Mouse (Mus musculus) thymus, postnatal 0 days (tissue): ENCODE measurements around the gene Pex16. TPM values are rescaled to one million over a fixed set of nuclear protein-coding genes. Genes with fewer than 3 reads are reported as not detected.
A peak's percentile ranks its signal among the peaks of the same experiment; 100 is the strongest.

Experiments used
- DNase-seq: peaks from one replicate; pipeline ENCODE4 v3.0.0-alpha.2; 2015; ENCODE audit warnings: low spot score
- polyA plus RNA-seq: library from polyadenylated mRNA; unstranded; fragments of >200 nt; fragmentation: Nextera tagmentation; extraction: Ambion mirVana; gene quantifications from 2 replicates; pipeline ENCODE4 v1.2.1, GENCODE M21; 2015

The Pex16 gene
- 40.8 and 43.9 TPM in 2 replicates for polyA plus RNA-seq

- DNase-seq, result peak; percentile 64
Measured at GRCm38 (mm10) chr2:92374514-92374913, at the start of gene Pex16, which contains the start of gene Large2. Gene Pex16, plus strand, starts transcription at chr2:92374676. Gene Large2, minus strand, starts transcription at chr2:92374869.

DNA sequence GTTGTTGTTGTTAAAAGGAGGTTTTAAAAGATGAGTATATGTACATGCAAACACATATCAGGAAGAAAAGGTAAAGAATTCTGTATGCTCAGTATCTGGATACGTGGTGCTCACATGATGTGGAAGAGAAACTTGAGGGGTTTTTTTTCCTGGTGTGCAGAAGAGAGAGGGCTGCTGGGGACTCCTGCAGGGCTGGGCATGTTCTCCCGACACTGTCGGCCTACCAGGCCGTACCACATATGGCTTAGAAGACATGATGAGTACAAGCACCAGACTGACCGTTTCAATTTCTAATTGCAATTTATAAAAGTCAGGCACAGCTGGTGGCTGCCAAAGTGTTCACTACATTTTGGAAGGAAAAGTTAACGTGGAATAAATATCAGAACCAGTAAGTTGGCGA is 48.8 kb upstream of the Pex16 start:
- DNase-seq, result no peak

DNA sequence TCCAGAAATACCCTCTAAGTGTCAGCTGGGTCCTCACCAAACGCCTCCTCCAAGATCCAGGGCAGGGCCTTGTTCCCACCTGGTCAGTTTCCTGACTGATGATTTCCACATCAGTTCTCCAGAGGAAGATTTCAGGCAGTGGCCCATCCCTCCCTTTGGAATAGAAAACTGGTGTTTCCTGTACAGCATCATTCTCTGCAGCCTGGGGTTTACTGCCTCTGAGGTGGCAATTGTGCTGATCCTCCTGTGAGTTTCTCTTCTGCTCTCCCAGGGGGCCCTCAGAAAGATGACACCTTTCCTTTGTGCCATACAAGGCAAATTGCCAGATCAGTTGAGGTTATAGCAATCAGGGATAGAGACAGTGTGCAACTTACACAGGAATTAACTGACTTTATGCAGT is 48.3 kb upstream of the Pex16 start:
- DNase-seq, result no peak

DNA sequence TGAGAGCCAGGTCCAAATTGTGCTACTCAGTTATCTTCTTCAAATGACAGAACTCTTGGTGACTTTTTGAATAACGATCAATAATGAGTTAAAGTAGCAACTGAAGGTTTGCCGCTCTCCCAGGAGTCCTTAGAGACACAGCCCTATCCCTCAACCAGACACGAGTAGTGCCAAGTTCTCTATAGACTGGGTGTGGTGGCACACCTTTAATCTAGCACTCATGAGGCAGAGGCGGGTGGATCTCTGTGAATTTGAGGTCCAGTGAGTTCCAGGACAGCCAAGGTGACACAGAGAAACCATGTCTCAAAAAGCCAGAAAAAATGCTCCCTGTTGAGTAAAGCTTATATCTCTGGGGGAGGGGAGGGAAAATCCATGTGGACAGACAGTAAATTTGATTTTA is 46.9 kb upstream of the Pex16 start:
- DNase-seq, result no peak

DNA sequence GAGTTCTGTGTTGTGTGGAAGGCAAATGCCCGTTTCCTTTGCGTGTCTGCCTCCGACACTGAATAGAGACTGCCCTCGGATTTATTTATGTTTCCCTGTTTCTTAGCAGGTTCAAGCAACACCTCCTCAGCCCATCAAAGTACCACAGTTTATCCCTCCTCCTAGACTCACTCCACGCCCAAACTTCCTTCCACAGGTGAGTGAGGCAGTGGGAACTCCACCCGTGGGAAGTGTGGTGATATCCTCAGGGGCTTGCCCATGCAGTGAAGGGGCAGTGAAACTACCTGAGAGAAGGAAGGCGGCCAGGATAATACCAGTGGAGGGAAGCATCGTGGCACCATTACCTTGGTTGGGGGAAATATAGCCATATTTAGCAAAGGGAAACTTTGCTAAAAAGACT is 46.3 kb upstream of the Pex16 start:
- DNase-seq, result no peak

GRCm38 (mm10) chr2:92330840-92331239 is 43.6 kb upstream of the Pex16 start:
- DNase-seq, result peak; percentile 64

DNA sequence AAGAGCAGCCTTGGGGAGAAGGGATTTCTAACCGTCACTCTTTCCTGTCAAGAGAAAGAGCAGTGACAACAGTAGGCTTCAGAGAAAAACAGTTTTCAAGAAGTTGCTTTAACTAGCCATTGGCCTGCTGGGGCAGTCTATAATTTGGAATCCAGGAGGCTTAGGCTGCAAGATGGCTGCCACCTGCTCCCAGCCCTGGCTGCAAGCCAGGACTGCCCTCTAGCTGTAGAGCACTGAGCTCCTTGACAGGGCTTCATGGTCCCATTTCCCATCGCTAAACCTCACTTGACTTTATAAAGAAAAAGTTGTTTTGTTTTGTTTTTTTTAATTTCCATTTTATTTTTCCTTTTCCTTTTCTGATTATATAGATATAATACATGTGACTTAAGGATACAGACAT is 43.1 kb upstream of the Pex16 start:
- DNase-seq, result no peak

DNA sequence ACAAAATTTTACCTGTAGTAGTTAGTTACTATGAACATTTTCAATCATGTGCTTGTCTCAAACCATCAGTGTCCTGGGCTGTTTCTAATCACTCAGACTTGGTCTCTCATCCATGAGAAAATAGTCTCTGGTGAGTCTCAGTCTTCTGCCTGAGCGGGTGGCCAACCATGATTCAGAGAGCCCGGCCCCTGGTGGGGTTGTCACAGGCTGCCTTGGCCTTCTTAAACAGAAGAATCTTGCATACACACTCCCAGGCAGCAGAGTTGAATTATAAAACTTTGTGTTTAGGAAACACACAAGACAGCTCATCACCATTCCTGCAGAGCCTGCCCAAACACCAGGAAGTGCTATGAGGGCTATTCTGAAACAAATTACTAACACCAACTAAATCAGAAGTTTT is 42.6 kb upstream of the Pex16 start:
- no peak for DNase-seq

DNA sequence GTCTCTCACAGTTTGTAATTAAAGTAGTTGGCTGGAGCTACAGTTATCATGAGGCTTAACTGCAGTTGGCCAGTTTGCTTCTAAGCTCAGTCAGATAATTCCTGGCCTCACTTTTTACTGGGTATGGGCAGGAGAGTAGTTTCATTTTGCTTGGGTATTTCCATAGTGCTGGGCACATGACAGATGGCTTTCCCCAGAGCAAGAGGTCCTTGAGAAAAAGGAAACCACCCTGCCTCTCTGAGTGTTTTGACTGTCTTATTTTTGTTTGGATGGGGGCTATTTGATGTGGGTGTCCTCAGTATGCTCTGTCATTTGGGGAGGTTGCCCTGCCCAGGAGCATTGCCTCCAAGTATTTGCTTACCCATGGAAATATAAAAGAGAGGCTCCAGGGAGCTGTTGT is 32.1 kb upstream of the Pex16 start:
- no peak for DNase-seq

GRCm38 (mm10) chr2:92347191-92347590 is 27.3 kb upstream of the Pex16 start:
- DNase-seq, result no peak

DNA sequence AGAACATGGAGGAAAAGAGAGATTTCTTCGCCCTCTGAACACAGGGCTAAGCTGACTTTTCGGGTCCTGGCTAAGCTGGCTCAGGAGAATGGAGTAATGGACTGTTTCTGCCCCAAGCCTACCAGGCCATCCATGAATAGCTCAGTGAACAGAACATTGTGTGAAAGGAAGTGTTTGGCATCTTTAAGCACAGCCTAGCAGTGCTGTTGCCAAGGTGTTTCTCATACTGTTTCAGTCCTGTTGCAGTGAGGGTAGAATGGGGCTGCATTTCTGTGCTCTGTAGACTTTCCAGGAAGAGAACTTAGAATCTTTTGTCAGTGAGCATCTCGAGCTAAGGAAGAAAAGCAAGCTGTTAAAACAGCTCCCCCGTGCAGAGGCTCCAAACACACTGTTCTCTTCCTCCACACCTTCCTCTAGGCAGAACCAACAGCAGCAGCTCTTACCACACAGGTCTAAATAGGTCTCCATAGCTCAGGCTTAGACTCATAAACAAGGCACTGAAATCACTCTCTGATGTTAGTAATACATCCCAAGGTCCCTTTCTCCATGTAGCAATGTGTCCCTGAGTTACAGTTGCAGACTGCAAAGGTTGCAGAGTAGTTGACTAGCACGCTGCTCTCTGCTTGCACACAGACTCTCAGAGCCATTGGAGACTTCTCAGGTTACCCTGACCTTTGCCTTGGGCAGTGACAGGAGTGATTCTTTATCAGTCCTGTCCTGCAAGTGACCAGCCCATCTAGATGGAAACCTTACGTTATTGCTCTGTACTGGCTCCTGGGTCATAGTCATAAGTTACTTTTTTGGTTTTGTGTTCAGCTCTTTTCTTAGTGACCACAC is 24.7 kb upstream of the Pex16 start:
- DNase-seq, result no peak

GRCm38 (mm10) chr2:92350686-92351085 is 23.8 kb upstream of the Pex16 start:
- DNase-seq, result no peak

- DNase-seq, result no peak
Measured at GRCm38 (mm10) chr2:92353402-92353801, 21.1 kb upstream of the Pex16 start.

- DNase-seq, result no peak
Measured at GRCm38 (mm10) chr2:92354224-92354623, 20.3 kb upstream of the Pex16 start.

- DNase-seq, result no peak
Measured at GRCm38 (mm10) chr2:92359301-92359700, 15.2 kb upstream of the Pex16 start.

DNA sequence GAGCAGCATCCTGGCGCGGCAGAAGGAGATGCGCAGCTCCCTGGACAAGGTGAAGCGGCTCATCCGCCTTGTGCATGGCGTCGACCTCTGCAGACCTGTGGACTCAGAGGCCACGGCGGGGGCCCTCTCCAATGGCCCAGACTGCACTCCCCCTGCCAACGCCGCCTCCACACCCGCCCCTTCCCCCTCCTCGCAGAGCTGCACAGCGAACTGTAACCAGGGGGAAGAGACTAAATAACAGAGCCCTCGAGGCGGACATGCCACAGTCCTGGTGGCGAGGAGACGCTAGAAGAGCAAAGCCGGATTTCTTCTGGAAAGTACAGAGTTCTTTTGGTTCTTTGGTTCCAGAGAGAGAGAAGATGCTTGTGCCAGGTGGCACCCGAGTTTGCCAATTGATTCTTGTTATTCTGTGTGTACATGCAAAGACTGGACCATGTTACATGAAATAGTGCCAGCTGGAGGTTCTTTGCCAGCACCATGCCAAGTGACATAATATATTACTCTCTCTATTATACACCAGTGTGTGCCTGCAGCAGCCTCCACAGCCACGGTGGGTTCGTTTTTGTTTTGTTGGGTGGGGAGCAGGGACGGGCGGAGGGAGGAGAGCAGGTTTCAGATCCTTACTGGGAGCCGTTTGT is 14.2 kb upstream of the Pex16 start:
- DNase-seq, result no peak

DNA sequence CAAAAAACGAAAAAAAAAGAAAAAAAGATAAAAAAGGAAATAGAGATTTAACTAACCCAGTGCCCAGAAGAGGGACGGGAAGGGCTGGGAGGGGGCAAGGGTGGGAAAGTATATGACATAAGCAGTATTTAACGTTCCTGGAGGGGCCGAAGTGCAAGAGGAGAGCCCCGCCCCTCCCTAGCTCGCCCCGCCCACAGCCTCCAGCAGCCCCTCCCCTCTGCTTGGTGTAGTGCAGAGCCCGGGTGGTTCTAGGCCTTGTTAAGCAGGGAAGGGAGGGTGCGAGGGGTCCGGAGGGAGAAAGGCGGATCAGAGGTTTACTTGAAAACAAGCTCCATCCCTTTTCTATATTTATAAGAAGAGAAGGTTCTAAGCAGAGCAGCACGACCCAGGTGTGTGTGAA is 13.6 kb upstream of the Pex16 start:
- DNase-seq, result no peak

DNA sequence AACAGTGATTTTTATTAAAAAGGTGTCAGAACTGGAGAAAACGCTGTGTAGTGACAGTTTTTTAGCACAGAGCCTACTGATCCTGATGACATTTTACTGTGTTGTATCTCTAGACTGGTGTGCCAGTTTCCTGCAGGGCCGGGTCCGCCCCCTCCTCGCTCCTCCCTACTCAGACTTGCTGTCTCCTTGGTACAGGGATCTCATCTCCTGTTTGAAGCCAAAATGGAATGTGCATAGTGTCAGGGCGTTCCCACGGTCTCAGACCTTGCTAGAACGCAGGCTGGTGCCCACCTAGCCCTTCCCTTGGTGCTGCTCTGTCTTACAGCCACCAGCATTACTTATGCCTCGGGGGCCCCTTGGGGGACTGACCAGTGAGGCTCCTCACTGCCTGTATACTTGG is 12.7 kb upstream of the Pex16 start:
- no peak for DNase-seq

DNA sequence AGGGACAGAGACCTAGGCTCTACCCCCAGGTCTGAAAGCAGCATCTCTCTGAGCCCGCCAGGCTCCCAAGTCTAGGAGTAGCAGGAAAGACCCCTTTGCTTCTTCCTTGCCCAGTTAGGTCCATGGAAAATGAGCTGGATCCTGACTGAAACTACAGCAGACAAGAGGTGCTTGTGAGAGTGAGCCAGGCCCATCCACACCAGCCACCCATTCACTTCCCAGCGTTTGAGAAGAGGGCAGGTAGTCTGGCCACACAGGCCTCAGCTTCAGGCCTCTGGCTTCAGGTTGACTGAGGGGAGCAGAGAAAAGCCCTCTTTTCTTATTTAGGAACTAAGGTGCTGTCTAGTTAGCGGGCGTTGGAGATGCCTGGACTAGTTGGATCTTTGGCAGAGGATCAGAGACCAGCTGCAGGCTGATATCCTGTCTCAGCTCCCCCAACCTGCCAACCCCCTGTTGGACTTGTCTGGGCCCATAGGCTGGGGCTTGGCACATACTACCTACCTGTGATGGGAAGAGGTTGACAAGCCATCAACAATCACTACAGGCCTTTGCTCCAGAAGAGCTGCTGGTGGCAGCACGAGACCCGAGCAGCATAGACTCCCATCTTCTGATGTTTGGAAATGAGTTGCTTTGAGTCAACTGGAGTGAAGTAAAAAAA is 11.8 kb upstream of the Pex16 start:
- no peak for DNase-seq

DNA sequence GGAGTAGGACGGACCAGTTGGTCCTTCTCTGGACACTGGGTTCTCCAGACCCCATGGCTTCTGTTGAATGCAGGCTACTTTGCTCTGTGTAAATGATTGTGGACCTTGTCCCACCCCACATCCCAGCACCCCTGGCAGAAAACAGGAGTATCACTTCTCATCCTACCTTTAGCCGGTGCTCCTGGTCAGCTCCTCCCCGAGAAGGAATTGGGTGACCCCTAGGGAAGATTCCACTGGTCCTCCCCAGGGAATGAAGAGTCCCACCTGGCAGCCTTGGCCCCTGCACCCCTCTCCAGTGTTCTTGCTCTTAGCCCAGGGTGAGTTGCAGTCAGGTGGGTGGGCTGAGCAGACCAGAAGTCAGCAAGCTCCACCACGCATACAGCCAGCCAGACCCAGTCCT is 10.4 kb upstream of the Pex16 start:
- no peak for DNase-seq

DNA sequence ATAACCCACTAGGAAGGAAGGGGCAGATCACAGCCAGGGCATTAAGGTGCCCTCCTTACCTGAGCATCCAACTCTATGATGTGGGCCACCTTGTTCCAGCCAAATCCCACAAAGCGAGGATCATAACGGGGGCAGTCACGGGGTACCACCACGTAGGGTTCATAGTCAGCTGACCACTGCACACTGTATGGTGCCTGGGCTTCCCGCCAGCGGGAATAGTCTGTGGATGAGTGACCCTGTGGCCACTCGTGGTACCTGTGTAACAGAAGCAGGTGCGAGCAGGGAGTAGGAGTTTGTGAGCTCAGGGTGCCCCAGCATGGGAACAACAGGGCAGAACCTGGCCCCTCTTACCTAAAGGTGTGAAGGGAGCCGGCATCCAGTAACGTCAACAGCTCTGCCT is 8.9 kb upstream of the Pex16 start:
- DNase-seq, result no peak

DNA sequence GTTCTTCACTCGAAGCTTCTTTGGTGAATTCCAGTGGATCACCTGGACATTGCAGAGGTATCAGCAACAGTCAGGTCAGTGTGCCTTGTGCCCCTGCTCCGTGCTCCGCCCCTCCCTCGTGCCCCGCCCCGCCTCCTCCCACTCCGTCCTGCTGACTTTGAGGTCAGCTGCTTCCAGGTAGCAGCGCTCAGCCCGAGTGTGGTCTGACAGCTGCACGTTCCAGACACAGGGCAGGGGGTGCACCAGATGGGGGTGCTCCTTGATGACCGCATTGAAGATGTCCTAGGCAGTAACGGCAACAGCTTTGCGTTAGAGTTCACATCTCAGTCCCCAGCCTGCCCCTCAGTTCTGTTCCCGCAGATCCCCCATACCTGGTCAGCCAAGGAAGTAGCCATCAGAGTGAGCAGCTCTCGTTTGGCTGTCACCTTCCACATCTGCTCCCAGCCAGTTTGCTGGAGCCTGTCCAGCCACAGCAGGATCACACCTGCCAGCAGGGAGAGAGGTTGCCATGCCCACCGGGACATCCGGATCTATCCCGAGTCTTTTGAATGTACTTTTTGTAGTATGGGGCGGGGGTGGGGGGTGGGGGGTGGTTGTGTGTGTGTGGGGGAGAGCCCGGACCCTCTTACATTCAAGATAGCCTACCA is 7.0 kb upstream of the Pex16 start:
- no peak for DNase-seq
